Mouse (Mus musculus) left cerebral cortex, postnatal 36 days (tissue): Measurements from ENCODE around the gene Zcchc4. TPM values are rescaled to one million over a fixed set of nuclear protein-coding genes. Genes with fewer than 3 reads are reported as not detected.

ENCODE experiments used
- DNase-seq, 2 experiments: peaks; one replicate each; pipeline ENCODE4 v3.0.0; 2021 to 2022; ENCODE audit warnings: low spot score in 2 of 2, mixed read lengths in 1 of 2
- intact Hi-C: fragments of 180-260 bp; cut with DNase I; formaldehyde crosslinking; loops from one replicate; pipeline ENCODE4 v1.15.1; 2025
- total RNA-seq, 2 experiments: library from RNA; stranded (reverse); gene quantifications; 2 replicates each; pipeline ENCODE4 v1.2.3; 2021

Gene Zcchc4
- total RNA-seq, 2 experiments from 2014 or later: 9.0 to 10.5 TPM

DNA sequence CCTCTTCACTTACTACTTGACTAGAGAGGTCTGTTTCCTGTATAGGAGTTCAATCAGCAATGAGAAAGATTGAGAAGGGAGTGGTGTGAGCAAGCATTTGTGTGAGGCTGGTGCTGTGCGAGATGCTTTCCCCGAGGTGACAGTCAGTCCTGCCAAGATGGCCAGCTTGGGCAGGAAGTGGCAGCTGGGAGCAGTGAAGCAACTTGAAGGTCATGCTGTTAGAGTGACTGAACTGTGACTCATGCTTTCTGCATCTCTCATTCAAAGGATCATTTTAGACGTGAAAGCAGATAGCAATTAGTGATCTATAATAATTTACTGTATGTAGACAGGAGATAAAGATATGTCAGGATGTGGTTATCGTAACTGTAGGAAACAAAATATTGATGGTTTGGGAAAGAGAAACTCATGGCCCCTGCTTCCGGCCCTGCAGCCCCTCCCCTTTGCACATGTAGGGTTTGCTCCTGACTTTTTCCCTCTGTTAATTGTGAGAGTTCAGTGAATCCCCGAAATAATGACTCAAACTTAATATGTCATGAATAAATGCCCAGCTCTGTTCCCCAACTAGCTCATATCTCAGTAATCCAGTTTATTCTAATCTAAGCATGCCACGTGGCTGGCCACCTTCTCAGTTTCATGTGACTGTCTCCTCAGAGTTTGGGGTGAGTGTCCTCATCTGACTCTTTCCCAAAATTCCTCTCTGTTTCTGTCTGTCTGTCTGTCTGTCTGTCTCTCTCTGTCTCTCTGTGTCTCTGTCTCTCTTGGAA lies 11.5 kb downstream of the Zcchc4 start:
- intact Hi-C loops: loop anchor here (10.0 kb wide), 1 partner anchor 122 kb away; the partner anchor contains the start of gene Sepsecs
- no peak for DNase-seq

DNA sequence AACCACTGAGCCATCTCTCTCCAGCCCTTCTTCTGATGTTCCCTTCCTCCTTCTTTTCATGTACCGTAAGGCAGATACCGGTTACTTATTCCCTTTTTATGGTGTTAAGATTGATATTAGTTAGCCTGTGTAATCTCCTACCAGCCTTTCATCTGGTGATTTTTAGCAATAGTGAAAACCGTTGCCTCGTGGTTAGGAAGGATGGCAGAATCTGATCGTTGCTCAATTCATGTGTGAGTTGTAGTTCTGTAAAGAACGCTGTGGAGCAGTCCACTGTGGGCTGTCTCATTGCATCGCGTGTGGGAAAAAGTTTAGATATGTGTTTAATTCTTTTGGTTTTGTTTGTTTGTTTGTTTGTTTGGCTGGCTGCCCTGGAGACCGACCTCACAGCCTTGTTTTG lies 18.0 kb downstream of the Zcchc4 start:
- DNase-seq: no peak
- intact Hi-C loops: no loop called here

DNA sequence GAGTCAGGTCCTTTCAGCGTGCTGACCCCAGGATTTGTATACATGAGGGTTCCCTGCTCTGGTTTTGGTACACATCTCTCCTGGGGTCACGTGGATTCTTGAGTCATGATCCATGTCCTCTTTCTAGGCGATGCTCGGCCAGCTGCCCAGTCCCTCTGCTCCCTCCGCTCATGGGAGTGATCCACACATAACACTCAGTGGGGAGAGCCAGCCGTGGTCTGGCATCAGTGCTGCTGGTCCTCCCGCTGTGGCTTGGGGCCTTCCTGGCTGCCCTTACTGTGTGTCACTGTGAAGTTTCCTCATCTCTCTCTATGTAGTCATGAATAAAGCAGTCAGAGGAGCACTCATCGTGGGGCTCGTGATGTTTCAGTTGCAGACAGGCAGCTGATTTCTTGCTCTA lies 18.9 kb downstream of the Zcchc4 start:
- intact Hi-C loops: no loop called here
- no peak for DNase-seq

DNA sequence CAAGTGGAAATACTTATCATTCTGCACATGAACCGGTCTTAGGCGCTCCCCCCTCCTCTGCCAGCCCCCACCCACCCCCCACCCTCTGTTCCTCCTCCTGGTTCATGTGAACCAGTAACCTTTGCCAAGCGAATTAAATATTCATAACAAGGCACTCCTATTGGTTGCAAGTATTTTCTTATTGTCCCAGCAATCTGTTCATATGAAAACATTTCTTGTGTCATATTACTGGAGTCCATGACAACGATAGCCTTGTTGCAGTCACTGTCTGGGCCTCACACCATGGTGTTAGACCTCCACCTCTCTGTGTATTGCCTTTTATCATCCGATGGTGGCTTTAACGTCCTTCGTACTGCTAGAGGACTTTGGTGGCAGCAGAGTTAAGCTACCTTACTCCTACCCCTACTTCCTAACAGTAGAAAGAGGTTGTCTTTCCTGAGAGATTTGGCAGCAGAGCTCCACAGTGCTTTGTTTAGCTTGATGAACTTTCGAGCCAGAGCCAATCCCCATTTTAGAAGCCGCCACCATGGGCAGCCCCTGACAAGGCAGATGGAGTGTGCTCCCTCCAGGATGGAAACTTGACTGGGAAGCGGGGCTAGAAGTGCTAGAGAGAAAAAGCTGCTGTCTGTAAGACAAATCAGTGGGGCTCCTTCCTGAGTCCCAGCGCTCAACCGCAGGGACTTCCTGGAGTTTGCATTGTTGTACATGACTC lies 24.2 kb downstream of the Zcchc4 start:
- intact Hi-C loops: no loop called here
- no peak for DNase-seq

DNA sequence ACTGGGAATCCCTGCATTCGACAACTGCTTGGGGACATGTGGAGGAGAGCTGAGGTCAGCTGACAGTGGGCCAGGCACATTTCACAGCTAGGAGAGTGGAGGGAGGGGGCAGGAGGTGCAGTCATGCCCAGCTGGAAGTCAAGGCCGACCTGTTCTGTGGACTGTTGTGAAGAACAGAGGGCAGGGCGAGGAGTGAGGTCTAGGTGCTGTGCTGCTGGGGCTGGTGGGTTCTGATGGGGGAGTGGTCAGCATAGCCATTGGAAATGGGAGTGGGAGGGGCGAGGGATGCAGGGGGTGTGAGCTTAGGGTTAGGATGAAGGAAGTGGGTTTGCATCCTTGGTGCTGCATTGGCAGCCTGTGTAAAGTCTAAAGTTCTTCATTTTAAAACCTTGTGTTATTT lies 30.6 kb downstream of the Zcchc4 start:
- intact Hi-C loops: no loop called here
- no peak for DNase-seq

DNA sequence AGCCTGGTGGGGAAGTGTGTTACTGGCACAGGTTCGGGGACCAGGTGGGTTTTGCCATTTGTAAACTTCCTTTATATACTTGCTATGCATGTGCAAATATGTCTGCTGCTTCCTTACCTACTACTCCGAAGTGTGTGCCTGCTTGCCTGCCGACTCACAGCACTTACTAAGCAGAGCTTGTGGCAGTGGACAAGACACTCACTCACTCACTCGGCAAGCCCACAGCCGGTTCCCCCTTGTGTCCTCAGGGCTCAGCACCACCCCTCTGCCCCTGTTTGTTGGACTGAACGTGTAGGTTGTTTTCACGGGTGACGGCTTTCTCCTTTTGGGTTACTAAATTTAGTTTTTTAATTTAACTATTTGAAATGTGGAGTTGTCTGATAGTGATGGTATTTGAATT lies 31.1 kb downstream of the Zcchc4 start:
- intact Hi-C loops: no loop called here
- no peak for DNase-seq

DNA sequence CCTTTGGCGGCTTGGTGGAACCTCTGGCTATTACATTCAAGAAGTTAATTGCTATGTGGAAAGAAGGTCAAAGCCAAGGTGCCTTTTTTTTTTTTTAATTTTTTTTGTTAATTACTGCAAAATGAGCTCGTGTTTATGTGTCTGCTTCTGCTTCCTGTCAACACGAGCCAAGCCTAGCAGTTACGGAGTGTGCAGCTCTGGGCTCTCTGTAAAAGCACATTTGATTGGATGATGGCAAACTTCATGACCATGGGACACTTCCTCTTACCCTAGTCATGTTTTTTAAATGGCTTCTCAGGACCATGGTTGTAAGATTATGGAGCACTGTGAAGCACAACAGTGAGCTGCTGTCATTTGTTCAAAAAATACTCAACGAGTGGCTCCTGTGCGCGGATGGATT lies 31.8 kb downstream of the Zcchc4 start:
- intact Hi-C loops: no loop called here
- DNase-seq: no peak

DNA sequence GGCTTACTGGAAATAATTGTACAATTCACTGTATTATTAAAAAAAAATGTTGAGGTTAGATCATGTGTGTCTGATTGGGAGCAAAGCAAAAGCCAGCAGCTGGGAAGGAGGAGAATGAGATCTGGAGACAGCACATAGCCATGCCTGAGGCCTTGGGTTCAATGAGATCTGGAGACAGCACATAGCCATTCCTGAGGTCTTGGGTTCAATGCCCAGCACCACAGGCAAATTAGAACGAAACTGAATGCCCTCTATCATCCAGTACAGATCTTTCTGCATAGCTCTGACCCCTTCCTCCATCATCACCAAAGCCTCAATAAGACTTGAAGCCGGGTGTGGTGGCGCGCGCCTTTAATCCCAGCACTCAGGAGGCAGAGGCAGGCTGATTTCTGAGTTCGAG lies 35.2 kb downstream of the Zcchc4 start:
- no peak for DNase-seq
- intact Hi-C loops: loop anchor here (5.0 kb wide), 1 partner anchor 68 kb away; the partner anchor contains the start of gene Pi4k2b

DNA sequence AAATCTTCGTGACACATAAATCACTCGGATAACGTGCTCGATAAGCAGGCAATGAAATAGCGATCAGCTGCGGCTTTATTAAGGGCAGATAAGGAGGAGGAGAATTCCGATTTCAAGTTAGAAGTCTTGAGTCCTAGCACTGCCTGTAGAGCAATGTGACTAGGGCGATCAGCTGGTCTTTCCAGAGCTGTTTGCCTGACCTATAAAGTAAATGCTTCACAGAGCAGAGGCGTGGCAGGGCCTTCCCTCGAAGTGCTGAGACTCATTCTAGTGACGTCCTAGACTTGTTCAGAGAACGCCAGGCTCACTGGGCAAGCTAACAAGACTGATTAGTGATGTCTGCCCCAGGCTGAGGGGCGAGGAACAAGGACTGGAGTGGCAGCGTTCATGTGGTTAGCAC lies 35.8 kb downstream of the Zcchc4 start:
- intact Hi-C loops: loop anchor here (5.0 kb wide), 1 partner anchor 69 kb away; the partner anchor contains the start of gene Pi4k2b
- DNase-seq: no peak

DNA sequence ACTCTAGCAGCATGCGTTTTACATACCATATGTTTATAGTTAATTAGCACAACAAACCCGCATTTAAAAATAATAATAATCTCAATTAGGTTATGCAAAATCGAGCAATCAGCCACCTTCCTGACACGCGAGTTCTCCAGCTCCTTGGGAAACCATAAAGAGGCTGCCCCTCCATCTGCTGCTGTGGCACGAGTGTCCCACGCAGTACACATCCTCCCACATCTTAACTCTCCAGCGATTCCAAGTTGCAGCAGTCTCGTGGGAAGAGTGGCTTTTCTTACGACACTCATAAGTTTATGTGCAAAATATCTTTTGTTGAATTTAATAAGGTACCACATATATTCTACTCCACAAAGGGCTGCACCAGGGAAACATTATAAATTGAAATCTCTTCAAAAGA lies 37.2 kb downstream of the Zcchc4 start:
- DNase-seq: peak in 1 of 2 experiments; percentile 34
- intact Hi-C loops: loop anchor here (5.0 kb wide), 1 partner anchor 70 kb away; the partner anchor contains the start of gene Pi4k2b

DNA sequence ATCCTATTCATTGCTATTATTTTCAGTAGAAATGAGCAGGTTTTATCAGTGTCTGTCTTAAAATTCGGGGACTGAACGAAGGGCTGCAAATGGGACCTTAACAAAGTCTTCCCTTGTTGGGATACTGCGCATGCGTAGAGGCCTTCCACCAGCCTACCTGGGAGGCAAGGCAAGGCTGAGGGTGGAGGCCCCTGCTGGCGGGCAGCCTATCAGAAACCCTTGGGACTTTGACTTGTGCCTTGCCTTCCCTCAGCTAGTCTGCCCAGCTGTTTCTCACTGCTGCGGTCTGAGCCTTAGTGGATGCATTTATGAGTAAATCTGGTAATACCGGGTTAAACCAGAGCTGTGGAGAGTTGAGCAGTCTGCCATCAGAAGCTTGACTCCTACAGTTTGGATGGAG lies 38.1 kb downstream of the Zcchc4 start:
- no peak for DNase-seq
- intact Hi-C loops: loop anchor here (5.0 kb wide), 1 partner anchor 71 kb away; the partner anchor contains the start of gene Pi4k2b

DNA sequence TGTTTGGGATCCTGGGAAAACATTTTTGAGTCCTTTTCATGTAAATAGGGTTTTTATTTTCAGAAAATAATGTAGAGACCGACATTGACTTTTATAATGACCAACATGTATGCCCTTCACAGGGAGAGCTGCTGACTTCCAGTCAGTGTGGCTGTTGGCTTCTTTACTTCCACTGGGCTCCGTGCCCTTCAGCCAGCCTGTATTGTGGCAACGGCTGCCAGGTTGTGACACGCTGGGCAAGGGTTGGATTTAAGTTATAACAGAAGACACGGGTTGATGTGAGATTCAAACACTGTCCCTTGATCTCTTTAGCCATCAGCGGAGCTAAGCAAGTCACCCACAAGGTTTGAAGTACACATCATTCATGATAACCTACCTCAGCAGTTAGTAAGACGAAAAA lies 43.5 kb downstream of the Zcchc4 start:
- DNase-seq: no peak
- intact Hi-C loops: loop anchor here (5.0 kb wide), 1 partner anchor 146 kb away; no protein-coding TSS in a partner anchor

DNA sequence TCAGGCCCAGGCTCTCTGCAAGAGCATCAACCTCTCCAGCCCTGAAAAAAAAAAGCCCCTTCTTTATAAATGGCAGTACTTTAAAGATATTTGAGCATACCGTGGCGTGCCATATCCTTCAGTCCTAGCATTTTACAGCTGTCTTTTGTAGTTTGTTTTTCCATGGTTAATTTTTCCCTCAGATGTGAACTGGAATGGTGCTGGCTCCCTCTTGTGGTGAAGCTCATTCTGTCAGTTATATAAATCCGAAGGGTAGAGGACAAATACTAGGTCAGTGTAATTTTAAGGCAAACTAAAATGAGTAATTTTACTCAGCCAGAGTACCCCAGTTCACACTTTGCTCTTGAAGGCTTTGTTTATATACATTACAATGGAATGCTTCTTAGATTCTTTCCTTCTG lies 46.5 kb downstream of the Zcchc4 start:
- peak; percentile 19 to 34 for DNase-seq
- intact Hi-C loops: loop anchor here (10.0 kb wide), 2 partner anchors 307 to 707 kb away; no protein-coding TSS in a partner anchor

DNA sequence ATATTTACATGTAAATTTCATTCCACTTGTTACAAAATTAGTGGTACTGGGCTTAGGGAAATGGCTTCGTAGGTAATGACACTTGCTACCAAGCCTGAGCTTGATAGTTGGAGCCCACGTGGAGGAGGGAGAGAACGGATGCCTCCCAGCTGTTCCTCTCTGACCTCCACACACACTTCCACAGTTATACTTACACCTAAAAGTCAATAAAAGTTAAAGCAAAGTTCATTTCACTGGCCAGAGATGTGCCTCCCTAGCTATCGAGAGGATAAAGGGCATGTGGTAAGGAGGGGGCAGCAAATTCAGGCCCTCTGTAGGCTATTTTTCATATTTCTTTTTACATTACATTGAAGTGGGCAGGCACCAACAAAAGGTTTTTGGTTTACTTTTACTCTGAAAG lies 52.7 kb downstream of the Zcchc4 start:
- DNase-seq: no peak
- intact Hi-C loops: loop anchor here (10.0 kb wide), 2 partner anchors 313 to 713 kb away; no protein-coding TSS in a partner anchor

DNA sequence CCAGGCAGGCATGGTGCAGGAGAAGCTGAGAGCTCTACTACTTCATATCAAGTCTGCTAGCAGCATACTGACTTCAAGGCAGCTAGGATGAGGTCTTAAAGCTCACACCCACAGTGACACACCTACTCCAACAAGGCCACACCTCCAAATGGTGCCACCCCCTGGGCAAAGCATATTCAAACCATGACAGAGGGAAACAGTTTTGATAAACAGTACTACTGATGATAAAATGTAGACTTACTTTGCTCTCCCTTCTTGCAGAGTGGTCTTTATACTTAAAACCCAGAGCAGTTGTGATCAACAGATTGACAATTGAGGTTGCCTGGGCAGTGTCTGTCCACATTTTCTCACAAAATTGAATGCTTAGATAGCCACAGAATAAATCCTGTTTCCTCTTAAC lies 57.8 kb downstream of the Zcchc4 start:
- DNase-seq: no peak
- intact Hi-C loops: no loop called here

DNA sequence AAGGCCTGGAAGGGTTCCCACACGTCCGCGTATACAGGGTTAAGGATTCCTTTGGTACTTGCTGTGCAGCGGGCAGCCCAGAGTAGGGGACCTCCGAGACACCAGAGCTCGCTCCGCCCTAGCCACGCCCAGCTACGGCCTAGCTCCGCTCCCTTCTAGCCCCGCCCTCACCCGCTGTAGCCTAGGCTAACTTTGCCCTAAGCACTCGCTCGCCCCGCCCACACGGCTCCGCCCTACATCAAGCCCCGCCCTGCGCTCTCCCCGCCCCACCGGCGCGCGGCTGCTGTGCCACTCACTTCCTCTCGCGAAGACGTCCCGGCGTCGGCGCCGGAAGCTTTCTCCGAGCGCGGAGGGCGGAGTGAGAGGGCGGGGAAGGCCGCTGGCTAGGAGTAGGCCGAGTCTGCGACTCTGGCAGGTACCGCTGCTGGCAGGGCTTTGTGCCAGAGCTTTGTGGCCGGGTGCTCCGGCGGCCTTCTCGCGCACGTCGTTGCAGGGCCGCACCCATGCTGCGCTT lies 58.6 kb downstream of the Zcchc4 start, which contains the start of gene Anapc4:
Gene Anapc4, plus strand, starts transcription at position 252 of the 514 bp plus-strand sequence.
- peak; percentile 99 for DNase-seq
- intact Hi-C loops: no loop called here

DNA sequence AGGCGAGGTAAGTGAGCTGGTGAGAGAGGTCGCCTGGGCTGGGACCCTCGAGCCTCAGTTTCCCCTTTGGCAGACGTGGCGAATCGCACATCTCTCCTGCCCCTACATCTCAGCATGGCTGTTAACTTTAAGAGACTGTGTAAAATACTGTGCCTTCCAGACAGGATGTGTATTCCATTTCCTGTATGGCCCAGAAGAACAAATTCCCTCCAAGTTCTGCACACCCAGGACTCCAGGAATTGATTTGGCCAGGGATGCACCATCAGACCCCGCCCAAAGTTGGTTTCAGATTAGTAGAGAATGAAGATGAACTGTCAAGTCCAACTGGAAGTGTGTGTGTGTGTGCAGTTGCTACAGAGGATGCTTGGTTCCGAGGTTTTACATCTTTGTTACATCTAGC lies 59.2 kb downstream of the Zcchc4 start:
- intact Hi-C loops: no loop called here
- DNase-seq: no peak

DNA sequence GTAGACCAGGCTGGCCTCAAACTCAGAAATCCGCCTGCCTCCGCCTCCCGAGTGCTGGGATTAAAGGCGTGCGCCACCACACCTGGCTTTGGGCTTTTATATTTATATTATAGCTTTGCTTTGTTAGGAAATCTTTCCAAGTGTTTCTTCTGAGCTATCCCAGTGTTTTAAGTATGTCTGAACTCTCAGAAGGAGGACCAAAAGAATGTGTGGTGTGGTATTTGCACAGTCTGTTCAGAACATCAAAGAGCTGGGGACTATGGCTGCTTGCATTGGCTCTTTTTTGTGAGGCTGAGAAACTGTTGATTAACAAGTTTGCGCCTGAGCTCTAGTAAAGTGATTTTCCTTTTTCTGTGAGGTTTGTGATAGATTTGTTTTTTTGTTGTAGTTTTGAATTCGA lies 69.1 kb downstream of the Zcchc4 start:
- DNase-seq: no peak
- intact Hi-C loops: no loop called here

DNA sequence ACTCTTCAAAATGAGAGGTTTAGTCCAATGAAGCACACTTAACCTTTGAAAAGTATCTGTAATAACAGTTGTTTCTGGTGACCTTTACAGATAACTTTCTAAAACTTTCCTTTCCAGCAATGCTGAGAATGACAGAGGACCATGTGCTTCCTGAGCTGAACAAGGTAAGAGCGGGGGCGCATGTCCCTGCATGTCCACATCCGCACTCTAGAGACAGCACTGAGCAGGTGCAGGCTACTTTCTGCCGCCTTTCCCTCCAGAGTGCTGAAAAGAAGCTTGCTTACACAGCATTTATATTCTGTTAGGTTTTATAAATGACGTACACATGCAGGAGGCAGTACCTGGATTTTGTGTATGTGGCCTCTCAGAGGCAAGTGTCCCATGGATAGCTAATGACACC lies 80.5 kb downstream of the Zcchc4 start:
- intact Hi-C loops: no loop called here
- DNase-seq: no peak

DNA sequence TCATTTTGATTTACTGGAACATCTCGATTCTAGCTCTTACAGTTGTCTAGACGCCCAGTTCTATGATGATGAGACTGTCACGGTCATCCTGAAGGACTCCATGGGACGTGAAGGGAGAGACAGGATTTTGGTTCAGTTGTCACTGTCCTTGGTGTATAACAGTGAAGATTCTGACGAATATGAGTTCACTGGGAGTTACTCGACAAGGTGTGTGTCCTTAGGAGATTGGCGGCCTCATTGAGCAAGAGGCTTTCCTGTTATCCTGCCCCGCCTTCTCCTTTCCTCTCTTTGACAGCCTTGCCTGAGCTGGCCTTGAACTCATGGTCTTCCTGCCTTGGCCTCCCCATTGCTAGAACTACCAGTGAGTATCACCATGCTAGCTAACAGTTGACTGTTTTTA lies 89.2 kb downstream of the Zcchc4 start:
- DNase-seq: no peak
- intact Hi-C loops: no loop called here
